Mouse (Mus musculus) heart, embryonic 14.5 days (tissue): ENCODE results near the gene Trnp1. TPM values are rescaled to one million over a fixed set of nuclear protein-coding genes. Genes with fewer than 3 reads are reported as not detected.
A peak's percentile ranks its signal among the peaks of the same experiment; 100 is the strongest.

ENCODE experiments used
- ATAC-seq: fragments of 200-750 bp; cut with Nextera tagmentation; 2 replicates; pipeline ENCODE4 v1.8.0; 2017; ENCODE audit warnings: low read depth, moderate TSS enrichment; ENCODE audit not compliant: insufficient number of reproducible peaks, insufficient read depth, low FRiP score
- H3K27ac ChIP-seq, 2 experiments: fragments of 200-500 bp in 1 of 2; fragments of 300-500 bp in 1 of 2; sonication (generic) in 1 of 2; replicated peaks in 1 of 2; 2 replicates each; pipeline ENCODE4 v1.5.1; 2012 to 2014; ENCODE audit warnings: low read depth in 2 of 2, low read length in 2 of 2, control low read depth in 1 of 2, mild to moderate bottlenecking in 1 of 2, mixed read lengths in 1 of 2; ENCODE audit not compliant: control insufficient read depth in 1 of 2, insufficient read depth in 1 of 2
- H3K27me3 ChIP-seq: fragments of 300-500 bp; sonication (generic); 2 replicates; pipeline ENCODE4 v1.6.1; 2014; ENCODE audit warnings: mild to moderate bottlenecking, low read length, control low read depth; ENCODE audit not compliant: control insufficient read depth, insufficient read depth
- H3K36me3 ChIP-seq: fragments of 300-500 bp; sonication (generic); 2 replicates; pipeline ENCODE4 v1.6.1; 2014; ENCODE audit warnings: mild to moderate bottlenecking, control low read depth, low read length, mixed read lengths; ENCODE audit not compliant: control insufficient read depth, insufficient read depth
- H3K4me1 ChIP-seq, 2 experiments: fragments of 200-500 bp in 1 of 2; fragments of 300-500 bp in 1 of 2; sonication (generic) in 1 of 2; 2 replicates each; pipeline ENCODE4 v1.6.1; 2012 to 2014; ENCODE audit warnings: low read length in 2 of 2, control low read depth in 1 of 2, mixed read lengths in 1 of 2; ENCODE audit not compliant: control insufficient read depth in 2 of 2, insufficient read depth in 2 of 2
- H3K4me2 ChIP-seq: fragments of 300-500 bp; sonication (generic); 2 replicates; pipeline ENCODE4 v1.6.1; 2014; ENCODE audit warnings: mild to moderate bottlenecking, low read length
- H3K4me3 ChIP-seq, 2 experiments: fragments of 200-500 bp in 1 of 2; fragments of 300-500 bp in 1 of 2; sonication (generic) in 1 of 2; 2 replicates each; pipeline ENCODE4 v1.5.1; 2012 to 2014; ENCODE audit warnings: low read length in 2 of 2, mild to moderate bottlenecking in 2 of 2, control low read depth in 1 of 2, low read depth in 1 of 2, moderate library complexity in 1 of 2; ENCODE audit not compliant: control insufficient read depth in 1 of 2, insufficient read depth in 1 of 2
- H3K9ac ChIP-seq: fragments of 300-500 bp; sonication (generic); 2 replicates; pipeline ENCODE4 v1.6.1; 2014; ENCODE audit warnings: mild to moderate bottlenecking, low read length
- H3K9me3 ChIP-seq: fragments of 300-500 bp; sonication (generic); 2 replicates; pipeline ENCODE4 v1.6.1; 2016; ENCODE audit warnings: low read length, control low read depth; ENCODE audit not compliant: control insufficient read depth
- WGBS: fragments of 180-500 bp; shearing (Covaris S2); extraction: QIAGEN DNeasy Blood & Tissue Kit; methylation state at CpG from one replicate; pipeline ENCODE4 v1.1.7; 2014; 5-methylcytosine and 5-hydroxymethylcytosine counted together
- polyA plus RNA-seq: library from polyadenylated mRNA; unstranded; fragments of >200 nt; fragmentation: Nextera tagmentation; extraction: Ambion mirVana; gene quantifications from 2 replicates; pipeline ENCODE4 v1.2.1, GENCODE M21; 2014

Trnp1 gene
- polyA plus RNA-seq, 1 experiment from 2014 or later = 1.2 TPM

- peaks cover 60% of the 10 kb centered on the region for H3K27me3 ChIP-seq
- no peak overlapping the region for H3K4me2 ChIP-seq
- no peak overlapping the region for H3K9ac ChIP-seq
- no peak for ATAC-seq
- no peak overlapping the region for H3K27ac ChIP-seq
- no peak overlapping the region for H3K4me3 ChIP-seq
- H3K4me1 ChIP-seq = no peaks in the 10 kb centered on the region
- no peaks in the 10 kb centered on the region for H3K9me3 ChIP-seq
- 58% methylated on average over 9 of the region's 9 CpGs for WGBS
- no peaks in the 10 kb centered on the region for H3K36me3 ChIP-seq
Observed at GRCm38 (mm10) chr4:133504755-133505485, 6.6 kb upstream of the Trnp1 start.

DNA sequence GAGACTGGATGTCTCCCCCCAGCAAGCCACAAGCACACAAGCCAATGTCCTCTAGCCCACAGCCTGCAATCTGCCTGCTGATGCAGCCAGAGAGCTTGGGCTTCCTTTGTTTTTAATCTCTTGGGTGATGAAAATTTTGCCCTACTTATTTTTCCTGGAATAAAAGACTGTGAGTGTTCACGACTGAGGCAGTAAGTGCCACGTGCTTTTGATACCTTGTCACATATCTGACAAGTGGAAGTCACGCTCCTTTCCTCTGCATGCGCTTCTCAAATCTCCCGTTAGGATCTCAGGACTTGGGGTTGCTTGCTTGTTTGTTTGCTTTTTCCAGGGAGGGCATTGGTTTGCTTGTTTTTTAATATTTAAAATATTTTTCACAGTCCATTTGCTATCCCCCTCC lies 6.0 kb upstream of the Trnp1 start:
- H3K27ac ChIP-seq = no peak overlapping the region
- ATAC-seq = no peak
- 45% methylated on average over 5 of the region's 5 CpGs for WGBS
- peaks cover 66% of the 10 kb centered on the region for H3K27me3 ChIP-seq
- H3K4me2 ChIP-seq = no peak overlapping the region
- no peaks in the 10 kb centered on the region for H3K4me1 ChIP-seq
- no peaks in the 10 kb centered on the region for H3K9me3 ChIP-seq
- H3K9ac ChIP-seq = no peak overlapping the region
- no peak overlapping the region for H3K4me3 ChIP-seq
- H3K36me3 ChIP-seq = no peaks in the 10 kb centered on the region

- Histone ChIP-seq H3K27ac (no peak overlapping the region), H3K9ac (no peak overlapping the region), H3K4me2 (no peak overlapping the region), H3K9me3 (no peaks in the 10 kb centered on the region), H3K36me3 (no peaks in the 10 kb centered on the region), H3K4me3 (no peak overlapping the region), H3K27me3 (peaks cover 80% of the 10 kb centered on the region), H3K4me1 (peaks cover 7 to 11% of the 10 kb centered on the region in 2 experiments; a peak in 2 of 4 replicates)
- 38% methylated on average over 7 of the region's 7 CpGs for WGBS
- ATAC-seq = no peak
Observed at GRCm38 (mm10) chr4:133501514-133501913, 3.2 kb upstream of the Trnp1 start.

DNA sequence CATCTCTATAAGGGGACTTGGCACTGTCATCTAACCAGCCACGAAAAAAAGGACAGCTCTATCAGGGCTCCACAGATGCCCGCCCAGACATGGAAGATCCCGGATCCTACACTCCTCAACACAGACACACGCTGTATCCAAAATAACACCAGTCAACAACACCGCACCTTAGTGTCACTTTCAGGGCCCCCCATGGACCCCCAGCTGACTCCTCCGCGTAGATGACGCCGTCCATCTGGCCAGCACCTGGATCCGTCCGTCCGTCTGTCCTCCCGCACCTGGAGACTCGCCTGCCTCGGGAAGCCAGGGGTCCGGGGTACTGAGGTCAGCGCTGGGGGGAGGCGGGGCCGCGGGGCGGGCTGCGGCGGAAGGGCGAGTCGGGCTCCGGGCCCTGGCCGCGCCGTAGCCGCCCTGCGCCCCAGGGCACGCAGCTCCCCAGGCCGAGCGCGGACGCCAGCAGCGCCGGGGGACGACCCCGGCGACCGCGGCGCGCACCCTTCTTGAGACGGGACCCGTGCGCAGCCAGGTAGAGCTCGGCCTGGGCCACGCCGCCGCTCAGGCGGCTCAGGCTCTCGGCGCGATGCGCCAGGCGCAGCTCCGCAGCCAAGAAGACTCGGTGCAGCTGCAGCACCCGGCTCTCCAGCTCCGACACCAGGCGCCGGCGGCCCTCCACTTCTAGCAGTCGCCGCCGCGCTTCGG lies 740 bp downstream of the Trnp1 start:
- H3K4me2 ChIP-seq = peak overlapping the region; percentile 99
- peak overlapping the region; percentile 54 for H3K9ac ChIP-seq
- no peak overlapping the region for H3K27ac ChIP-seq
- peaks cover 78% of the 10 kb centered on the region for H3K27me3 ChIP-seq
- peaks cover 7 to 16% of the 10 kb centered on the region in 2 experiments; a peak in 2 of 4 replicates for H3K4me1 ChIP-seq
- WGBS = under 1% methylated on average over 50 of the region's 70 CpGs
- H3K36me3 ChIP-seq = no peaks in the 10 kb centered on the region
- ATAC-seq = no peak
- no peaks in the 10 kb centered on the region for H3K9me3 ChIP-seq
- peak overlapping the region; percentile 63 to 65 for H3K4me3 ChIP-seq

DNA sequence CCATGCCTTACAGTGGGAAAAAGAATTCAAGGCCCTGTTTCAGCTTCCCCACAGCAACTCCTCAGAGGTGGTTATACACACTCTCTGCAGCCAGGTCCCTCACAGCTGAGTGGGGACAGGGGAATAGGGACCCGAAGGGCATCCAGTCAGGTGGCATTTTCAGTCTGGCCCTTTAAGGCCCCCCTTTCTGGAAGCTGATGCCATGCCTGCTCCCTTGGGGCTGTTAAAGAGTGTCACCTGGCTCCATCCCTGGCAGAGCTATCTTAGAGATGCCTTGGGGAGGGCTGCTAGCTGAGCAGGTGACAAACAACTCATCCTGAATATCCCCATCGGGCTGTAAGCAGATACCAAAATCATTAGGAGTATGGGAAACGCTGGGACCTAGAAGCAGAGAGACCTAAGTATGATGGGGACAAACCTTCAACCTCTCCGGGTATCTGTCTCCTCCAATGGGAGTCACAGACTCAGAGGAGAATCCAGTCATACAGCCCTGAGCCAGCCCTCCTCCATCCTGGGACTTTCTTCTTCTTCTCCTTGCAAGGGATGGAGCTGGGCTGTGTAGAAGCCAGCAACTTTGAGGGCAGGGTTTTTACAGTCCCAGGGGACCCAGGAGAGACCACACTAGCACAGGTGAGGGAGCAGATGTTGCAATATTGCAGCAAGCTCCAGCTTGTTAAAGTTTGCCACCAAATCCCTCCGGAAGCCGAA lies 1.5 kb downstream of the Trnp1 start:
- ATAC-seq = no peak
- Histone ChIP-seq H3K9ac (no peak overlapping the region), H3K4me2 (peak overlapping the region; percentile 99; the same call in 1 of the 2 replicates), H3K27me3 (peaks cover 74% of the 10 kb centered on the region), H3K27ac (no peak overlapping the region), H3K9me3 (no peaks in the 10 kb centered on the region), H3K4me1 (peaks cover 10 to 20% of the 10 kb centered on the region in 2 experiments), H3K36me3 (no peaks in the 10 kb centered on the region), H3K4me3 (no peak overlapping the region)
- WGBS = 39% methylated on average over 6 of the region's 6 CpGs

DNA sequence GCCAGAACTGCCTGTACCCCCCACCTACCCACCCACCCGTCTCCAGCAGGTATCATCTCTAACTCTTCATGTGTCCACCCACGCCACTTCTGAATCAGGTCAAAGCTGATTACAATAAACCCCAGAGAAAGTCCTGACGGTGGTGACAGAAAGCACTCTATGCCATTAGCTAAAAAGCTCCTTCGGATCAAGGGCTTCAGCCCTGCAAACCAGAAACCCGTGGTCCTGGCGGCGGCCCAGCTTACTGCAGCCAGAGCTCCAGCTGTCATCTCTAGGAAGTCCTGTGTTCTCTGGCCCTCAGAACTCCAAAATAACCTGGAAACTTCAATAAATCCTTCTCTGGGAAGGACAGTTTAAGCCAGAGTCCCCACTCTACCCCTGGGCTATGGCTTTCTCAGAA lies 2.6 kb downstream of the Trnp1 start:
- no peak for ATAC-seq
- Histone ChIP-seq H3K27ac (no peak overlapping the region), H3K4me2 (no peak overlapping the region), H3K9ac (no peak overlapping the region), H3K4me1 (peaks cover 18 to 28% of the 10 kb centered on the region in 2 experiments), H3K9me3 (no peaks in the 10 kb centered on the region), H3K36me3 (no peaks in the 10 kb centered on the region), H3K27me3 (peaks cover 62% of the 10 kb centered on the region), H3K4me3 (no peak overlapping the region)
- 23% methylated on average over 7 of the region's 7 CpGs for WGBS

DNA sequence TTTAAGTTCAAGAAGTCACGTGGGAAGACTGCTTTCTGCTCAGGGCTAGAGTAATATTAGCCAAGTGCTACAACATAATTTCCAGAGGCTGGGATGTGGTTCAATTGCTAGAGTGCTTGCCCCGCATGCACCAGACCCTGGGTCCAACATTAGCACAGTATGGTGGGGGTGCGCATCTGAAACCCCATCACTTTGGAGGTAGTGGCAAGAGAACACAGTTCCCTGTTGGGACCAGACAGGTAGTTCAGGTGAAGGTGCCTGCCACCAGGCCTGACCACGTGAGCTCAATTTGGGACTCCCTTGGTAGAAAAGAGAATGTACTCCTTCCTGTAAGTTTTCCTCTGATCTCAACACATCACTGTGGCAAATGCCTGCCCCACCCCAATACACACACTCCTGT lies 3.5 kb downstream of the Trnp1 start:
- Histone ChIP-seq H3K4me2 (no peak overlapping the region), H3K4me1 (peaks cover 19 to 28% of the 10 kb centered on the region in 2 experiments), H3K27ac (no peak overlapping the region), H3K27me3 (peaks cover 54% of the 10 kb centered on the region), H3K4me3 (no peak overlapping the region), H3K36me3 (no peaks in the 10 kb centered on the region), H3K9me3 (no peaks in the 10 kb centered on the region), H3K9ac (no peak overlapping the region)
- ATAC-seq = no peak
- WGBS = 68% methylated on average over 4 of the region's 4 CpGs
